Mouse (Mus musculus): Measurements from ENCODE around the gene Smchd1. TPM values are rescaled to one million over a fixed set of nuclear protein-coding genes. Genes with fewer than 3 reads are reported as not detected.
A peak's percentile ranks its signal among the peaks of the same experiment; 100 is the strongest.
"Not testable (repeated sequence)": the region's sequence is repeated elsewhere in the genome, so short reads cannot be mapped to it uniquely, and the experiment has no call there.

The Smchd1 gene
- polyA plus RNA-seq, 1 experiment from 2014 or later = 58.3 TPM

- Histone ChIP-seq H3K4me3 (replicated peaks) (no peak overlapping the region), H3K9me3 (no peaks in the 10 kb centered on the region), H3K9ac (no peak overlapping the region), H3K36me3 (0 out of 2 replicates have a peak, but pooled peaks cover 4% of the 10 kb centered on the region), H3K4me1 (no peaks in the 10 kb centered on the region), H3K4me2 (no peak overlapping the region), H3K27ac (no peak overlapping the region), H3K27me3 (replicated peaks) (no peaks in the 10 kb centered on the region)
- WGBS = 82% methylated on average over 6 of the region's 6 CpGs
- no peak for ATAC-seq (ENCODE audit: insufficient read depth, low FRiP score, low read depth)
These were observed 31.9 kb downstream of the Smchd1 start for GRCm38 (mm10) chr17:71443273-71443672.

- not testable (repeated sequence) for H3K4me1 ChIP-seq; H3K4me2 ChIP-seq; H3K9me3 ChIP-seq; H3K4me3 ChIP-seq (replicated peaks); H3K9ac ChIP-seq; ATAC-seq (ENCODE audit: insufficient read depth, low FRiP score, low read depth); H3K27me3 ChIP-seq (replicated peaks); H3K27ac ChIP-seq
- 96% methylated on average over 2 of the region's 2 CpGs for WGBS
- peaks cover 34% of the 10 kb centered on the region for H3K36me3 ChIP-seq
These were observed 52.6 kb downstream of the Smchd1 start for GRCm38 (mm10) chr17:71422502-71422901.

- not testable (repeated sequence) for H3K9ac ChIP-seq; H3K4me1 ChIP-seq; ATAC-seq (ENCODE audit: insufficient read depth, low FRiP score, low read depth); H3K27me3 ChIP-seq (replicated peaks); H3K4me2 ChIP-seq; H3K9me3 ChIP-seq; H3K4me3 ChIP-seq (replicated peaks); H3K27ac ChIP-seq
- H3K36me3 ChIP-seq = peaks cover 31% of the 10 kb centered on the region
- WGBS = 86% methylated on average over 5 of the region's 5 CpGs
These were observed 55.7 kb downstream of the Smchd1 start for GRCm38 (mm10) chr17:71419448-71419847.

DNA sequence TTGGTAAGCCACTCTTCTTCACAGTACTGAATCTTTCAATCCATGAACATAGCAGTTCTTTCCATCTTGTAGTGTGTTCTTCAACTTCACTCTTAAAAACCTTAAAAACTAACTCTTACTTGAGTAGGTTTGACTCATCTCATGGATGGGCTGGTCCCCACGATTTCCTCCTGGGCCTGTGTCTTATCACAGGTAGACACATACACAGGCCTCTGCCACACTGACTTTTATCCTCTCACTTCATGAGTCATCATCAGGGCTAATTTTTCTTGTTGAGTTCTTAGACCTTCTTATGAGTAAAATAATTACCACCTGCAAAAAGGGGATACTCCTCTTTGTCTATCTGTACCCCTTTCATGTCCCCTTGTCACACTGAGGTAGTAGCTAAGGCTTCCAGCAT, 58.1 kb downstream of the Smchd1 start:
- H3K36me3 ChIP-seq = peaks cover 16% of the 10 kb centered on the region
- no peak overlapping the region for H3K4me3 ChIP-seq (replicated peaks)
- peaks cover 4% of the 10 kb centered on the region; the same call in 1 of the 2 replicates for H3K9me3 ChIP-seq
- no peak overlapping the region for H3K4me2 ChIP-seq
- H3K9ac ChIP-seq = no peak overlapping the region
- no peak overlapping the region for H3K27ac ChIP-seq
- WGBS = 85% methylated on average over 1 of the region's 1 CpGs
- H3K4me1 ChIP-seq = no peaks in the 10 kb centered on the region
- H3K27me3 ChIP-seq (replicated peaks) = no peaks in the 10 kb centered on the region
- ATAC-seq (ENCODE audit: insufficient read depth, low FRiP score, low read depth) = no peak

DNA sequence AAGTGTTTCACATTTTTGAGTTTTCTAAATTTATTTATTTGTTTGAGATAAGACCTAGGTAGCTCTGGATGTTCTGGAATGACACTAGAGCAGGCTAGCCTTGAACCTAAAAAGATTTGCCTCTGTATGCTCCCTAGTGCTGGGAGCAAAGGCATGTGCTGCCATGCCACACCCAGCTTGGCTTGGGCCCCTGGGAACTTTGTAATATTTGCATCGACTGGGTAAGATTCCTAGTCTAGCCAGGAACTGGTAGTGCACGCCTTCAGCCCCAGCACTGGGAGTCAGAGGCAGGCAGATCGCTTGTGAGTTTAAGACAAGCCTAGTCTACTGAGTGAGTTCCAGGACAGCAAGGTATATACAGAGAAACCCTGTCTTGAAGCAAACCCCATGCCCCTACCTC, 87.7 kb downstream of the Smchd1 start:
- no peak for ATAC-seq (ENCODE audit: insufficient read depth, low FRiP score, low read depth)
- Histone ChIP-seq H3K4me3 (replicated peaks) (no peak overlapping the region), H3K27me3 (replicated peaks) (no peaks in the 10 kb centered on the region), H3K36me3 (peaks cover 10% of the 10 kb centered on the region), H3K9me3 (no peaks in the 10 kb centered on the region), H3K4me1 (no peaks in the 10 kb centered on the region), H3K9ac (no peak overlapping the region), H3K27ac (no peak overlapping the region), H3K4me2 (no peak overlapping the region)
- 79% methylated on average over 3 of the region's 3 CpGs for WGBS

GRCm38 (mm10) chr17:71380346-71380745, 94.8 kb downstream of the Smchd1 start:
- peaks cover 8% of the 10 kb centered on the region; the same call in 1 of the 2 replicates for H3K36me3 ChIP-seq
- 94% methylated on average over 14 of the region's 14 CpGs for WGBS
- ATAC-seq (ENCODE audit: insufficient read depth, low FRiP score, low read depth) = no peak

DNA sequence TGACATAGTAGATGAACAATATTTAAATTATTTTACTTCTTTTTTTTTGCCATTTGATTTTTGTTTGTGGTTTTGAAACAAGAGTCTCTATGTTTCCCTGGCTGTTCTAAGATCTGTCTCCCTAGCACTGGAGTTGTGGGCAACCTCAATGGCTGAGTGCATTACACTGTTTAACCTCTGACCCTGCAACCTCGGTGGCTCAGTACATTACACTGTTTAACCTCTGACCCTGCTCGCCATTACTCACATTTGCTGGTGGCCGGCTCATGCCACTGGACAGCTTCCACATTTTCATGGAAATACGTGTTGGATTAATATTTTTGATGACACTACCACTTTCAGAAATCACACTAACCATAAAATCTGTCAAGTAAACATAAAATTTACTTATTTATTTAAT, 97.2 kb downstream of the Smchd1 start:
- Histone ChIP-seq H3K4me1 (no peaks in the 10 kb centered on the region), H3K27me3 (replicated peaks) (no peaks in the 10 kb centered on the region), H3K36me3 (peaks cover 8% of the 10 kb centered on the region; the same call in 1 of the 2 replicates), H3K4me3 (replicated peaks) (no peak overlapping the region), H3K9me3 (no peaks in the 10 kb centered on the region), H3K9ac (no peak overlapping the region), H3K4me2 (no peak overlapping the region), H3K27ac (no peak overlapping the region)
- 43% methylated on average over 4 of the region's 4 CpGs for WGBS
- ATAC-seq (ENCODE audit: insufficient read depth, low FRiP score, low read depth) = no peak

More at GRCm38 (mm10) chr17:71380346-71380745, 94.8 kb downstream of the Smchd1 start:
- H3K9me3 ChIP-seq = no peaks in the 10 kb centered on the region
- H3K27me3 ChIP-seq (replicated peaks) = no peaks in the 10 kb centered on the region
- no peak overlapping the region for H3K27ac ChIP-seq
- no peak overlapping the region for H3K4me2 ChIP-seq
- H3K4me3 ChIP-seq (replicated peaks) = no peak overlapping the region
- H3K4me1 ChIP-seq = no peaks in the 10 kb centered on the region
- H3K9ac ChIP-seq = no peak overlapping the region

- Histone ChIP-seq H3K9ac (no peak overlapping the region), H3K4me1 (no peaks in the 10 kb centered on the region), H3K27me3 (replicated peaks) (no peaks in the 10 kb centered on the region), H3K9me3 (no peaks in the 10 kb centered on the region), H3K4me3 (replicated peaks) (no peak overlapping the region), H3K4me2 (no peak overlapping the region), H3K27ac (no peak overlapping the region), H3K36me3 (peaks cover 18% of the 10 kb centered on the region)
- WGBS = 41% methylated on average over 3 of the region's 3 CpGs
- ATAC-seq (ENCODE audit: insufficient read depth, low FRiP score, low read depth) = peak; percentile 43; the same call in 1 of the 2 replicates
These were observed 119.6 kb downstream of the Smchd1 start for GRCm38 (mm10) chr17:71355526-71355925.

DNA sequence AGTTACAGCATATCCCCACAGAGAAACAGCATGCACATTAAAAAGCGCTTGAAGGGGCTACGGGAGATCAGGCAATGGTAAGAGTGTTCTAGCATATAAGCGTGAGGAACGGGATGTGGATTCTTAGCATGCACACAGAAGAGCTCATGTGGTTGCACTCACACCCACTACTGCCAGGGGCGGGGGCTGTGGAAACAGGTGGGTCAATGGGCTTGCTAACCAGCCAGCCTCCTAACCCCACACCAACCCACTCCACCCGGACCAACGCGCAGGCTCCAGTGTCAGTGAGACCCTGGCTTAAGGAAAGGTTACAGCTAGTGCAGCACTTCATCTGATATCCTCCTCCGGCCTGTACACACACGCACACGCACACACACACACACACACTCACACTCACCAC, 120.9 kb downstream of the Smchd1 start:
- Histone ChIP-seq H3K4me2 (no peak overlapping the region), H3K4me3 (replicated peaks) (no peak overlapping the region), H3K9me3 (no peaks in the 10 kb centered on the region), H3K4me1 (no peaks in the 10 kb centered on the region), H3K27me3 (replicated peaks) (no peaks in the 10 kb centered on the region), H3K27ac (no peak overlapping the region), H3K9ac (no peak overlapping the region), H3K36me3 (peaks cover 10% of the 10 kb centered on the region)
- WGBS = 94% methylated on average over 11 of the region's 11 CpGs
- no peak for ATAC-seq (ENCODE audit: insufficient read depth, low FRiP score, low read depth)

DNA sequence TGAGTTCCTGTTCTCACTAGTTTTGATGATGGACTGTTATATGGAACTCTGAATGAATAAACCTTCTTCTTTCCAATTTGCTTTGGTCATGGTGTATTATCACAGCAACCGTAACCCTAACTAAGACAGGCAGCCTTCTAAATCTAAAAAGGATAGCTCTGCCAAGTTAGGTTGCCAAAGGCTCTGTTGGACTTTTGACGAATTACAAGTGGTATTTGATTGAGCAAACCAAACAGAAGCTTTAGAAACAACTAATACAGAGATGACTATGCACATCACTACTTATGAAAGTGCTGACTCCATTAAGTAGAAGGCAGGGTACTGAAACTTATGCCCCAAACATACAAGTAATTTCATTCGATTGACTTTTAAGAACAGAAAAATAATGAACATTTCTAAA, 127.0 kb downstream of the Smchd1 start:
- Histone ChIP-seq H3K27ac (no peak overlapping the region), H3K4me3 (replicated peaks) (no peak overlapping the region), H3K27me3 (replicated peaks) (no peaks in the 10 kb centered on the region), H3K36me3 (peaks cover 18% of the 10 kb centered on the region), H3K9ac (no peak overlapping the region), H3K9me3 (no peaks in the 10 kb centered on the region), H3K4me1 (no peaks in the 10 kb centered on the region), H3K4me2 (no peak overlapping the region)
- 91% methylated on average over 3 of the region's 3 CpGs for WGBS
- ATAC-seq (ENCODE audit: insufficient read depth, low FRiP score, low read depth) = no peak

GRCm38 (mm10) chr17:71342006-71342405, 133.1 kb downstream of the Smchd1 start:
- H3K27ac ChIP-seq = no peak overlapping the region
- H3K36me3 ChIP-seq = peaks cover 9% of the 10 kb centered on the region; the same call in 1 of the 2 replicates
- no peaks in the 10 kb centered on the region for H3K4me1 ChIP-seq
- no peaks in the 10 kb centered on the region for H3K9me3 ChIP-seq
- H3K4me2 ChIP-seq = no peak overlapping the region
- no peak overlapping the region for H3K4me3 ChIP-seq (replicated peaks)
- 87% methylated on average over 3 of the region's 3 CpGs for WGBS
- ATAC-seq (ENCODE audit: insufficient read depth, low FRiP score, low read depth) = no peak
- no peak overlapping the region for H3K9ac ChIP-seq
- no peaks in the 10 kb centered on the region for H3K27me3 ChIP-seq (replicated peaks)

GRCm38 (mm10) chr17:71338627-71339026, 136.5 kb downstream of the Smchd1 start:
- no peak for ATAC-seq (ENCODE audit: insufficient read depth, low FRiP score, low read depth)
- WGBS = 95% methylated on average over 6 of the region's 6 CpGs
- Histone ChIP-seq H3K27me3 (replicated peaks) (no peaks in the 10 kb centered on the region), H3K27ac (no peak overlapping the region), H3K9ac (no peak overlapping the region), H3K4me2 (no peak overlapping the region), H3K9me3 (no peaks in the 10 kb centered on the region), H3K36me3 (peaks cover 5% of the 10 kb centered on the region; the same call in 1 of the 2 replicates), H3K4me3 (replicated peaks) (no peak overlapping the region), H3K4me1 (no peaks in the 10 kb centered on the region)

GRCm38 (mm10) chr17:71337546-71337945, 137.6 kb downstream of the Smchd1 start:
- Histone ChIP-seq H3K9me3 (no peaks in the 10 kb centered on the region), H3K27me3 (replicated peaks) (no peaks in the 10 kb centered on the region), H3K27ac (no peak overlapping the region), H3K9ac (no peak overlapping the region), H3K4me2 (no peak overlapping the region), H3K4me1 (no peaks in the 10 kb centered on the region), H3K4me3 (replicated peaks) (no peak overlapping the region), H3K36me3 (no peaks in the 10 kb centered on the region)
- 91% methylated on average over 9 of the region's 9 CpGs for WGBS
- no peak for ATAC-seq (ENCODE audit: insufficient read depth, low FRiP score, low read depth)
